Mouse (Mus musculus) bone marrow macrophage, adult 2 months (primary cell): ENCODE results near the gene Ilf2.

ENCODE experiments used
- CTCF ChIP-seq: IDR thresholded peaks from 2 replicates; pipeline ENCODE4 v1.5.1; 2012; ENCODE audit warnings: low read depth, mild to moderate bottlenecking, low read length, moderate library complexity
- POLR2A ChIP-seq: IDR thresholded peaks from 2 replicates; pipeline ENCODE4 v1.6.1; 2012; ENCODE audit warnings: mild to moderate bottlenecking, low read depth, low read length, borderline replicate concordance

- no peak for TF ChIP-seq CTCF
- no peak for TF ChIP-seq POLR2A
Measured at GRCm38 (mm10) chr3:90434073-90434730, 41.7 kb upstream of the Ilf2 start.
